Mouse (Mus musculus): Measurements from ENCODE around the gene Lyrm1. TPM values are rescaled to one million over a fixed set of nuclear protein-coding genes. Genes with fewer than 3 reads are reported as not detected.
A peak's percentile ranks its signal among the peaks of the same experiment; 100 is the strongest.

Lyrm1 gene
- total RNA-seq, 2 experiments from 2014 or later = 13.2 to 14.4 TPM

- Histone ChIP-seq H3K4me3 (no peak overlapping the region), H3K27ac (peak overlapping the region; percentile 10; the same call in 1 of the 2 replicates)
- intact Hi-C loops (cut with DNase I) = no loop called here
- TF ChIP-seq CTCF (IDR thresholded peaks at IDR 0.05) = no peak
- peak; percentile 23 to 37 for DNase-seq (ENCODE audit: extremely low spot score in 1 of 2, low spot score in 2 of 2)
These were observed 34.1 kb upstream of the Lyrm1 start for GRCm38 (mm10) chr7:119861335-119862091.

GRCm38 (mm10) chr7:119862167-119862566, 33.5 kb upstream of the Lyrm1 start:
- intact Hi-C loops (cut with DNase I) = no loop called here
- no peak for DNase-seq (ENCODE audit: extremely low spot score in 1 of 2, low spot score in 2 of 2)
- TF ChIP-seq CTCF (IDR thresholded peaks at IDR 0.05) = no peak
- Histone ChIP-seq H3K4me3 (no peak overlapping the region), H3K27ac (peak overlapping the region; percentile 10; the same call in 1 of the 2 replicates)

GRCm38 (mm10) chr7:119864500-119864899, 31.2 kb upstream of the Lyrm1 start:
- no peak for TF ChIP-seq CTCF (IDR thresholded peaks at IDR 0.05)
- intact Hi-C loops (cut with DNase I) = no loop called here

DNA sequence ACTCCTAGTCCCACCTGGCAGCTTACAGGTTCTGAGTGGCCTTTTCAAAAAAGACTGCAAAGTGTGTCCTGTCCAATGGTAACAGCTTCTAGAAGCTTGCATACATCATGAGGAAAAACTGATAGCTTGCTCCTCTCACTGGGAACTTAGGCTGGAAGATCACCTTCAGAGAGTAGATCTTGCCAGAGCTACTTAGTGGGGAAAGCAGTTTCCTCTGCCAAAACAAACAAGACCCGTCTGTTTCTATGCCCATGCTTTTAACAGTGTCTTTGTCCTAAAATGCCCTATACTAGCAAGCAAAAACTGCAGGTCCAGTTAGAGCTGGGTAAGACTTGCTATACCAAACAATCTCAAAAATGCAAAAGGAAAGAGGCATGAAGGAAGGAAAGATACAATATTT, 29.5 kb upstream of the Lyrm1 start:
- TF ChIP-seq CTCF (IDR thresholded peaks at IDR 0.05) = no peak
- DNase-seq (ENCODE audit: extremely low spot score in 1 of 2, low spot score in 2 of 2) = no peak
- no peak overlapping the region for H3K27ac ChIP-seq
- intact Hi-C loops (cut with DNase I) = no loop called here
- H3K4me3 ChIP-seq = no peak overlapping the region

More at GRCm38 (mm10) chr7:119864500-119864899, 31.2 kb upstream of the Lyrm1 start:
- Histone ChIP-seq H3K4me3 (no peak overlapping the region), H3K27ac (no peak overlapping the region)
- no peak for DNase-seq (ENCODE audit: extremely low spot score in 1 of 2, low spot score in 2 of 2)

DNA sequence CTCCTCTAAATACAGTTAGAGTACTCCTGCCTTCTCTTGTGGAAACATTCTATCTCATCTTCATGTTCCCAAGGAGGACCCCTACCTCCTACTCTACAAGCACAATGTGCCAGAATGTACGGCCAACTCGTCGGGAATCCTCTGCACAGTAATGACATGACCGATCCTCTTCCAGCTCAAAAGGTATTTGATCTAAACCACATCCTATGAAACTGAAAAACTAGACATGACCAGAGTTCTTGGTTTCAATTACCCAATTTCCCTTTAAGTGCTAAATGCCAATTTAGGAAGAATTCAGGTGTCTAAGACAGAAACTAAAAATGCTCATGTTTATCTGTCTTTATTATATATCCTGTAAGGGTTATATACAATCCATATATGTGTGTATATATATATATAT, 23.5 kb upstream of the Lyrm1 start:
- DNase-seq (ENCODE audit: extremely low spot score in 1 of 2, low spot score in 2 of 2) = no peak
- H3K4me3 ChIP-seq = no peak overlapping the region
- H3K27ac ChIP-seq = no peak overlapping the region
- no peak for TF ChIP-seq CTCF (IDR thresholded peaks at IDR 0.05)
- intact Hi-C loops (cut with DNase I) = no loop called here

- intact Hi-C loops (cut with DNase I) = no loop called here
- Histone ChIP-seq H3K4me3 (no peak overlapping the region), H3K27ac (no peak overlapping the region)
- no peak for DNase-seq (ENCODE audit: extremely low spot score in 1 of 2, low spot score in 2 of 2)
- TF ChIP-seq CTCF (IDR thresholded peaks at IDR 0.05) = no peak
These were observed 22.6 kb upstream of the Lyrm1 start for GRCm38 (mm10) chr7:119873050-119873449.

DNA sequence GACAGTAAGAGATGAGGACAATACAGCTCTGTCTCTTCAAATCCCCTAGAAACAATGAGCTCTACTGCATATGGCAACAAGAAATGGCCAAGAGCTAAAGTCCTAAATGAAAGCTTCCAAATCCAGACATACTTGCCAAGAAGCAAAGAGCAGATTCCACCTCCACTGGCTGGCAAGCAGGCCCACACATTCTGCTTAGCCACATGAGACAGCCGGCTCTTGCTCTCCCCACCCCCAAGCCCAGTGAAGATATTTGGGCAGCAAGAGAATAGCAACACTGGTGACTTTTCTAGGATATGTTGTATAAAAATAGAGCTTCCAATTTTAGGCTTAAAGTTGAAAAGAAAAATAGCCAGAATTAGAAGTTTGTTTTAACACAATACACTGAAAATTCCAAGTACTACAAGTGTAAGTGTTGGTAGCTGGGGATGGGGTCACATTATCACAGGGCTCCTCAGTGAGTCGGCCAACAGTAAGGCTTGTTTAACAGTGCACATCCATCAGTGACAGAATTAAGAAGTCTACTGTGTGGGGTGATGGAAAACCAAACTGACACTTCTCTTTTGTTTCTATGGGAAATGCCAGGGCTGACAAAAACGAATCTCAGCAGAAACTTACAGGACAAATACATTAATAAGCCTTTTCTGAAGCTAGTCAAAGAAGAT, 19.8 kb upstream of the Lyrm1 start:
- no peak for TF ChIP-seq CTCF (IDR thresholded peaks at IDR 0.05)
- peak; percentile 51 to 58 for DNase-seq (ENCODE audit: extremely low spot score in 1 of 2, low spot score in 2 of 2)
- intact Hi-C loops (cut with DNase I) = no loop called here
- Histone ChIP-seq H3K4me3 (no peak overlapping the region), H3K27ac (no peak overlapping the region)

DNA sequence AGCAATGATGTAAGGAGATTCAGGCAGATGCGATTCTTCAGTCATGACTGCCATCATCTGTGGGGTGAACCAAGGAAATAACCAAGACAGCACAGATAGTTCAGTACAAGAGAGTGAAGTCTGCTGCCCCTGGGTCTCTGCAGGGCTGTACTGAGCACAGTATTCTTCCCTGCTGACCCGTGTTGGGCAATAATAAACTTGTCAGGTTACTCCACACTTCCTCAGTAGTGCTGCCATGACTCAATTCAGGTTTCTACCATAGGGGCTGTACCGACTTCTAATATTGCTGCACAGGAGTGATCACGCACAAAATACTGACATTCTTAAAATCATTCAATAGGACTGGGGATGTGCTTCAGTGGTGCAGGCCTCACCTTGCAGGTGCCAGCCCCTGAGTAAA, 16.5 kb upstream of the Lyrm1 start:
- no peak for DNase-seq (ENCODE audit: extremely low spot score in 1 of 2, low spot score in 2 of 2)
- Histone ChIP-seq H3K27ac (no peak overlapping the region), H3K4me3 (no peak overlapping the region)
- intact Hi-C loops (cut with DNase I) = no loop called here
- TF ChIP-seq CTCF (IDR thresholded peaks at IDR 0.05) = no peak

- intact Hi-C loops (cut with DNase I) = no loop called here
These were observed 15.3 kb upstream of the Lyrm1 start for GRCm38 (mm10) chr7:119880345-119880744.

DNA sequence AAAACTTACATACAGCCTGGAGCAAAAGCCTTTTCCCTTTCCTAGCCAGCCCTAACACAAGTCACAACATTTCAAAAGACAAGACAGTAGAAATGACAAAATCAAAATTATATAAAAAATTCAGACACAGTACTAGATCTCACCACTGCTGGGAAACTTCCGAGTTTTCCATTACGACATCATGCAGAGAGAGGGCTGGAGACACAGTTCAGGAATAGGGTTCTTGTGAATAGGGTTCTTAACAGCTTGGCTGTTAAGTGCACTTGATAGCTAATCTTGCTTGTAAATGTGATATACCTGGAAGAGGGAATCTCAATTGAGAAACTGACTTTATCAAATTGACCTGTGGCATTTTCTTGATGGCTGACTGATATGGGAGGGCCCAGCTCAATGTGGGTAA, 14.4 kb upstream of the Lyrm1 start:
- no peak overlapping the region for H3K27ac ChIP-seq
- TF ChIP-seq CTCF (IDR thresholded peaks at IDR 0.05) = no peak
- intact Hi-C loops (cut with DNase I) = no loop called here
- no peak for DNase-seq (ENCODE audit: extremely low spot score in 1 of 2, low spot score in 2 of 2)
- H3K4me3 ChIP-seq = no peak overlapping the region

More at GRCm38 (mm10) chr7:119880345-119880744, 15.3 kb upstream of the Lyrm1 start:
- TF ChIP-seq CTCF (IDR thresholded peaks at IDR 0.05) = no peak
- Histone ChIP-seq H3K4me3 (no peak overlapping the region), H3K27ac (no peak overlapping the region)
- no peak for DNase-seq (ENCODE audit: extremely low spot score in 1 of 2, low spot score in 2 of 2)

DNA sequence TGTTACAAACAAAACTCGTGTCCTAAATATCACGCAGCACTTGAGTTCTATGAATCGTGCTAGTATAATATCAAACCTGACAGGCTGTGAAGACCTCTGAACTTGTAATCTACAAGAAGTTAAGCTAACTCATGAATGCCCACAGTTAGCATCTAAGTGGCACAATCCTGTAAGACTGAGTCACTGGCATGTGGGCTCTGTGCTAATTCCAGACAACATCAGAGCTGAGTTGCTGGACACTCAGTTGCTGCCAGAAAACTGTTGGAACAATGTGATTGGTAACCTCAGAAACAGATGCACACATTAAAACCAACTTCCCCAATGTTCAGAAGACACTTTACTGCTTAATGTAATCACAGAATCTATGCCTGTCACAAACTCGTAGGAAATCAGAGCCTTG, 7.8 kb upstream of the Lyrm1 start:
- Histone ChIP-seq H3K27ac (no peak overlapping the region), H3K4me3 (no peak overlapping the region)
- no peak for DNase-seq (ENCODE audit: extremely low spot score in 1 of 2, low spot score in 2 of 2)
- intact Hi-C loops (cut with DNase I) = no loop called here
- no peak for TF ChIP-seq CTCF (IDR thresholded peaks at IDR 0.05)

DNA sequence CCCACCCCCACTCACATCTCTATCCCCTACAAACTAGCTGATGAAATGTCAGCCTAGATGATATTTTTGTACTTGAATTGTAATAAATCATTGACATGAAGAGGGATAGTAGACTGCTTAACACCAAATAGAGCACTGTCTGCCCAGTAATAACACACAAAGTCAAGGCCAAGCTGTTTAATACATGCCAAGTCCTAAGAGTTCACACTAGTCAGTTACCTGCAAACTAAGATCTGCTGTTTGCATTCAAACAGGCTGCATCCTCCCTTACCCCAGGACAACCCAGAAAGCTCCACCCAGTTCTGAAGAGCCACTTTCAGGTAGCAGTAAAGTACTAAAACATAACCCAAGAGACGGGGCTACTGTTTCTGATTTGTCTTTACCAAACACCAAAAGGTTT, 3.5 kb upstream of the Lyrm1 start:
- Histone ChIP-seq H3K27ac (no peak overlapping the region), H3K4me3 (no peak overlapping the region)
- TF ChIP-seq CTCF (IDR thresholded peaks at IDR 0.05) = no peak
- DNase-seq (ENCODE audit: extremely low spot score in 1 of 2, low spot score in 2 of 2) = no peak
- intact Hi-C loops (cut with DNase I) = no loop called here
